Comparison of ENCODE assay signal across 8 mouse cellular contexts in genomic region chr3:89998612-89999054, GRCm38 (mm10). TPM values are rescaled to one million over a fixed set of nuclear protein-coding genes. Genes with fewer than 3 reads are reported as not detected.
DNase-seq lines count a peak whose midpoint lies in the region; ATAC-seq lines count a peak whose summit lies in the region.

Gene Hax1, minus strand, starts transcription at chr3:89998780.

- no peaks in the 10 kb centered on the region for H3K4me1 ChIP-seq in forebrain, embryonic 14.5 days (ENCODE audit: control insufficient read depth, insufficient read depth, low read length)
- H3K4me1 ChIP-seq in neural tube, embryonic 15.5 days: peaks cover 26% of the 10 kb centered on the region

- H3K36me3 ChIP-seq in forebrain, embryonic 14.5 days (ENCODE audit: control insufficient read depth, insufficient read depth, low read length): peaks cover 52% of the 10 kb centered on the region
- peaks cover 46% of the 10 kb centered on the region for H3K36me3 ChIP-seq in neural tube, embryonic 15.5 days

- peak within 1 kb of the TSS; percentile 79 for H3K4me3 ChIP-seq in forebrain, embryonic 14.5 days (ENCODE audit: low read depth, low read length)
- peak within 1 kb of the TSS; percentile 76 for H3K4me3 ChIP-seq in neural tube, embryonic 15.5 days (replicated peaks)

- peak within 1 kb of the TSS; percentile 85 for H3K4me2 ChIP-seq in forebrain, embryonic 14.5 days (ENCODE audit: low read length)
- peak within 1 kb of the TSS; percentile 93 for H3K4me2 ChIP-seq in neural tube, embryonic 15.5 days

- no peaks in the 10 kb centered on the region for H3K27me3 ChIP-seq in forebrain, embryonic 14.5 days (replicated peaks; ENCODE audit: control insufficient read depth, insufficient read depth, low read length)
- H3K27me3 ChIP-seq in neural tube, embryonic 15.5 days (replicated peaks): no peaks in the 10 kb centered on the region

- 0% methylated on average over 26 of the region's 26 CpGs for WGBS in forebrain, embryonic 14.5 days
- WGBS in neural tube, embryonic 15.5 days: under 1% methylated on average over 26 of the region's 26 CpGs

- DNase-seq in ES-CJ7 (ENCODE audit: low read depth, low spot score): peak; percentile 98
- peak; percentile 89 for DNase-seq in cerebellum, adult 11 months
- DNase-seq in forebrain, embryonic 14.5 days (ENCODE audit: low spot score): peak; percentile 97
- DNase-seq in heart, postnatal 14 days: peak; percentile 91 to 95
- DNase-seq in layer of hippocampus, adult 11-12 months (ENCODE audit: low spot score): peak; percentile 93
- DNase-seq in lung, adult 18-20 months: peak; percentile 92 to 94
- DNase-seq in testis, postnatal 14 days (ENCODE audit: low spot score): peak; percentile 93

- no peaks in the 10 kb centered on the region for H3K9me3 ChIP-seq in forebrain, embryonic 14.5 days (replicated peaks; ENCODE audit: control insufficient read depth, low read length)
- H3K9me3 ChIP-seq in neural tube, embryonic 15.5 days (replicated peaks): no peaks in the 10 kb centered on the region

- intact Hi-C loops in heart, postnatal 14 days (cut with DNase I): no loop called here

- H3K27ac ChIP-seq in forebrain, embryonic 14.5 days (ENCODE audit: low read depth, low read length): peak within 1 kb of the TSS; percentile 89
- H3K27ac ChIP-seq in neural tube, embryonic 15.5 days (replicated peaks): peak within 1 kb of the TSS; percentile 91

- ATAC-seq in forebrain, embryonic 14.5 days: peak; percentile 97
- ATAC-seq in neural tube, embryonic 15.5 days (ENCODE audit: low FRiP score): peak; percentile 93

- peak within 1 kb of the TSS; percentile 91 for H3K9ac ChIP-seq in forebrain, embryonic 14.5 days (ENCODE audit: low read length)
- H3K9ac ChIP-seq in neural tube, embryonic 15.5 days (replicated peaks): peak within 1 kb of the TSS; percentile 73

RNA-seq across cellular contexts. Expression of gene Hax1, which starts in this region (rescaled TPM):
- polyA plus RNA-seq in forebrain, embryonic 14.5 days (2014; fragmentation: Nextera tagmentation; extraction: Ambion mirVana): 145 and 155 TPM in 2 replicates
- 10 to 100 TPM; 41.7 to 48.2 TPM for total RNA-seq in heart, postnatal 14 days (2021)
- 105 and 114 TPM in 2 replicates for polyA plus RNA-seq in neural tube, embryonic 15.5 days (2015; fragmentation: Nextera tagmentation; extraction: Ambion mirVana)

Comparison
In these comparisons a context has a peak if more than half of its experiments do, and no peak if none do; other contexts are left out.
1. Peak in every context shown above with its lines: DNase-seq, ATAC-seq, H3K4me3 ChIP-seq and H3K27ac ChIP-seq.